Mouse (Mus musculus) hematopoietic stem cell, adult 5-6 weeks (primary cell): ENCODE results near the gene Hamp. TPM values are rescaled to one million over a fixed set of nuclear protein-coding genes. Genes with fewer than 3 reads are reported as not detected.
"Not testable (repeated sequence)": the region's sequence is repeated elsewhere in the genome, so short reads cannot be mapped to it uniquely, and the experiment has no call there.

Source experiments
- ATAC-seq, 2 experiments: fragments of 125-278 bp in 1 of 2; replicated peaks in 1 of 2; 2 replicates each; pipeline ENCODE4 v1.8.0; 2016 to 2017; ENCODE audit warnings: inconsistent platforms in 2 of 2, mild to moderate bottlenecking in 2 of 2, moderate number of reproducible peaks in 2 of 2, low read depth in 1 of 2, moderate TSS enrichment in 1 of 2; ENCODE audit not compliant: low FRiP score in 2 of 2, poor library complexity in 2 of 2, severe bottlenecking in 2 of 2, insufficient read depth in 1 of 2, low TSS enrichment in 1 of 2
- total RNA-seq: library from RNA; stranded (forward); fragments of 172-1452, 232-1000 nt; gene quantifications from 2 replicates; pipeline ENCODE4 v1.2.3, GENCODE M21; 2017

Hamp gene
- total RNA-seq, 1 experiment from 2014 or later, result not detected

DNA sequence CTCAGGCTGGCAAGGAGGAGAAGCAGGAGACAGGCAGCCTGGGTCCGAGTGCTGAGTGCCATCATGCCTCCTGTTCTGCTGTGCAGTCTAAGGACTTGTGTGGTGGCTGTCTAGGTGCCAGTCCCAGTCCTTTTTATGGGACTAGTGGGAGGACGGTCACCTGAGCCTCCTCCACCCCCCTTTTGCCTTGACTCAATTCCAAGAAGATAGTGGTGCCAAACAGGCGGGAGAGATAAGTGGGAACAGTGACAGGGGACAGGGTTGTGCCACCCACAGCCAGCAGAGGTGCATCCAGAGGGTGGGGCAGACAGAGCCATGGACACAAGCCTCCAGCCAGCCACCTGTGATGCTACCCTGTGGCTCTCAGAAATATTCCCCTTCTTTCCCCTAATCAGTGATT lies 19.8 kb downstream of the Hamp start:
- ATAC-seq, result no peak

GRCm38 (mm10) chr7:30922490-30922889 lies 21.3 kb downstream of the Hamp start:
- ATAC-seq, result not testable (repeated sequence)

DNA sequence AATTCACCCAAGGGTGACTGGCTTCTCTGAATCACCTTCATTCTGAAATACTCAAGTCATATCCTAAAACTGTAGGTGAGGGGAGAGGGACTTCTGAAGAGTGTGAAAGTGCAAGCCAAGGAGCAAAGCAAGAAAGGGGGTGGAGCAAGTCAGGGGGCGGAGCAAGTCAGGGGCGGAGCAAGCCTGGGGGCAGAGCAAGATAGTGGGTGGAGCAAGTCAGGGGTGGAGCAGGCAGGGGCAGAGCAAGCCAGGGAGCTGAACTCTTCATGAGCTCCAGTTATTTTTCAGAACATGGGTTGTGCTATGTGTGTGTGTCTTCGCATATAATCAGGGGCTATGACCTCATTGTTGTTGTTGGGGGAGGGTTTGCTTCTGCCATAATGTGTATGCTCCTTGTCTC lies 23.6 kb downstream of the Hamp start:
- ATAC-seq, result peak in 1 of 2 experiments; percentile 47; a peak in 1 of 4 replicates

DNA sequence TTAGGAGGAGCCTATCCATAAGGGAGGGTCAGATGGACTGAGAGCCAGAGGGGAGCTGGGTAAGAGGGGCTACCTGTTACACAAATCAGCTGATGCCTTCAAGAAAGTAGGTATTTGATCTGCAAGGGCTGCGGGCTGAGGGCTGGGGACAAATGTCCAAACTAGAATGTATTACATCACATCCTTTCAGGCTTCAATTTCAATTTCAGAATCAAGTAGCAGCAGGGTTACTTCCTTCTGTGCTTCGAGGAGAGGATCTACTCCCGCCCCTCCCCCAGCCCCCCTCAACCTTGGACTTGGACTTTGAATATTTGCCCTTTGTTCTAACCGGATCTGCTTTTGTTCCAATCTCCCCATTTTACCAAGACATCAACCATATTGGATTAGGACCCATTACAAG lies 26.6 kb downstream of the Hamp start:
- ATAC-seq, result peak in 1 of 2 experiments; percentile 35; a peak in 2 of 4 replicates

- no peak for ATAC-seq
Measured at GRCm38 (mm10) chr7:30916713-30917112, 27.1 kb downstream of the Hamp start.

DNA sequence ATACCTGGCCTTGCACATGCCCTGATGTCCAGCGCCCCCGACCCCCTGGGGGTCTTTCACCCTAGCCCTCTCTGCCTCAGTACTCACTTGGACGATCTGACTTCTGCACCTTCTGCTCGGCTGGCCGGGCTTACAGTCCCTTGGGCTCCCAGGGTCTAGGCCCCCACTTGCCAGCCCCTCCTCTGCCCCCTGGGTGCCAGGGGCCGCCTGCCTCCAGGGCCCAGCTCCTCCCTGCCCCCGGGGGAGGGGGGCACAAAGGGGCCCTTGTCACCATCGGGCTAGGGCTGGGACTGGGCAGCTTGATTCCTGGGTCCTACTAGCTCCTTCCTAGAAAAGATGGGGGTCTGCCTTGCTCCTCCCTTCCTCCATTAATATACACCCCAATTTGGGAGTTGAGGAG lies 29.1 kb downstream of the Hamp start, which contains the start of gene Mag:
Mag (minus strand) TSS at position 142 of the 400 bp plus-strand sequence.
- ATAC-seq, result no peak

GRCm38 (mm10) chr7:30909773-30910172 lies 34.1 kb downstream of the Hamp start:
- ATAC-seq, result peak; percentile 29 to 35; a peak in 2 of 4 replicates

DNA sequence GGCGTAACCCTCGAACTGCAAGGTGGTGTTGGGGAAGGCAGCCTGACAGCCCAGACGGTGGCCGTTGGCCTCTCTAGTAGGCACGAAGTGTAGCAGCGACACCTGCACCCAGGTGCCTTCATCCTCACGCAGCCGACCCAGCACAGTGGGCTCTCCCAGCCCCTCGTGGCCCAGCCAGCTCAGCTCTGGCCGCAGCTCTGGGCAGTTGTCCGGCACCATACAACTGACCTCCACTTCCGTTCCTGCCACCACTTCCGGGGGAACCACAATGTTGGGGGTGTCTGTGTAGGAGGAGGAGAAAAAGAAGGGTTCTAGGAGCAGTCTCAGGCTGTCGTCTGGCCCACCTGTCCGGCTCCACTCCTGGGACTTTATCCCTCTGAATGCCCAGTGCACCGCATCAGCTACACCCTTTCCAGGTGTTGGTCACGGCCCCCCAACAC lies 34.8 kb downstream of the Hamp start:
- no peak; a peak in 1 of 4 replicates for ATAC-seq

GRCm38 (mm10) chr7:30908277-30908991 lies 35.4 kb downstream of the Hamp start:
- ATAC-seq, result peak; percentile 39 to 61; a peak in 1 of 4 replicates

- ATAC-seq, result peak; percentile 22 to 35; a peak in 1 of 4 replicates
Measured at GRCm38 (mm10) chr7:30904042-30904441, 39.8 kb downstream of the Hamp start.

DNA sequence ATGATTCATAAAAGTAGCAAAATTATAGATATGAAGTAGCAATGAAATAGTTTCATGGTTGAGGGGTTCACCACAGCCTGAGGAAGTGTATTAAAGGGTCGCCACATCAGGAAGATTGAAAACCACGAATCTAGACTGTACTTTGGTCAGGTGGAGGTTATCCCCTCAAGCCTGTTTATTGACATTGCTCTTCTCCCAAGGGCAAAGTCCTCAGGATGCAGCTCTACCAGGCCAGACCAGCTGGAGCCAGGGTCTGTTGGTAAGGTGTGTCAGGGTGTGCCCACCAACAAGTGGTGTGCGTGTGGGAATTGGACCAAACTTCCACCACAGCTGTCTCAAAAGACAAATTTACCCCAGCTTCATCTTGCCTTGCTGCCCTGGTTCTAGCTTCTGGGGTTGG lies 48.6 kb downstream of the Hamp start:
- ATAC-seq, result no peak

DNA sequence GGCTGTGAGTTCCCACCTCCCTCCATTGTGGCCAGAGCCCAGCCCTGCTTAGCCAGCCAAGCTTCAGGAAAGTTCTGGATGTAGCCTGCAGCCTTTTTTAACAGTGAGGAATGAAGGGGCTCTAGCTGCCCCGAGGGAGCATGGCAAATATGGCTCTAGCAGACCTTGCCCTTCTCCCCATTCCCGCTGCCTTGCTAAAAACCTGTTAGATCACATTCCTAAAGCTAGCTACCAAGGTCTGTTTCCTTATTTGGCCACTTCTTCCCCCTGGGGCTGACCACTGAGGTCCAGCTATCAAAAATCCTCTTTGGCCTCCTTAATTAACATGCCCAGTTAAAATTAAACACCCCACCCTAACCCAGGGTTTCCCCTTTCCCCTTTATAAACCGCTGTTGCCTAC lies 51.3 kb downstream of the Hamp start:
- ATAC-seq, result no peak

Other genes with a start within 250 kb of the Hamp start
- not detected in 2 replicates for gene 2200002J24Rik, start 245.1 kb downstream of the Hamp start, total RNA-seq
- 0.25 TPM in 1 of 2 replicates, not detected in the other for gene Atp4a, start 231.8 kb downstream of the Hamp start, total RNA-seq
- 34.0 and 38.9 TPM in 2 replicates for gene Tmem147, start 214.5 kb downstream of the Hamp start, total RNA-seq
- gene Gapdhs, start 200.4 kb downstream of the Hamp start, total RNA-seq, result not detected in 2 replicates
- gene Sbsn, start 192.6 kb downstream of the Hamp start, total RNA-seq, result 0.25 and 2.8 TPM in 2 replicates
- gene Dmkn, start 180.3 kb downstream of the Hamp start, total RNA-seq, result 5.8 TPM in 1 of 2 replicates, not detected in the other
- gene Krtdap, start 156.1 kb downstream of the Hamp start, total RNA-seq, result not detected in 2 replicates
- gene Ffar2, start 120.3 kb downstream of the Hamp start, total RNA-seq, result 31.8 and 42.8 TPM in 2 replicates
- not detected in 2 replicates for gene Ffar3, start 87.9 kb downstream of the Hamp start, total RNA-seq
- not detected in 2 replicates for gene Ffar1, start 82.5 kb downstream of the Hamp start, total RNA-seq
- not detected in 2 replicates for gene Cd22, start 63.7 kb downstream of the Hamp start, total RNA-seq
- gene Mag, start 29.2 kb downstream of the Hamp start, total RNA-seq, result 0.38 TPM in 1 of 2 replicates, not detected in the other
- not detected in 2 replicates for gene Hamp2, start 19.4 kb downstream of the Hamp start, total RNA-seq
- 120 and 164 TPM in 2 replicates for gene Usf2, start 12.8 kb upstream of the Hamp start, total RNA-seq
- 1.2 and 2.4 TPM in 2 replicates for gene Lsr, start 29.4 kb upstream of the Hamp start, total RNA-seq
- not detected in 2 replicates for gene Fam187b, start 29.8 kb upstream of the Hamp start, total RNA-seq
- 383 and 391 TPM in 2 replicates for gene Fxyd5, start 98.4 kb upstream of the Hamp start, total RNA-seq
- gene Fxyd7, start 107.4 kb upstream of the Hamp start, total RNA-seq, result 2.2 TPM in 1 of 2 replicates, not detected in the other
- 2.7 and 15.3 TPM in 2 replicates for gene Fxyd1, start 113.2 kb upstream of the Hamp start, total RNA-seq
- not detected in 2 replicates for gene Lgi4, start 115.3 kb upstream of the Hamp start, total RNA-seq
- gene Fxyd3, start 132.7 kb upstream of the Hamp start, total RNA-seq, result not detected in 2 replicates
- 4.3 and 13.0 TPM in 2 replicates for gene Hpn, start 171.3 kb upstream of the Hamp start, total RNA-seq
- 4.8 and 6.6 TPM in 2 replicates for gene Scn1b, start 183.0 kb upstream of the Hamp start, total RNA-seq
- 89.4 and 90.0 TPM in 2 replicates for gene Gramd1a, start 211.9 kb upstream of the Hamp start, total RNA-seq